Mouse (Mus musculus) midbrain, embryonic 15.5 days (tissue): ENCODE data around the gene Tln2. TPM values are rescaled to one million over a fixed set of nuclear protein-coding genes. Genes with fewer than 3 reads are reported as not detected.

ENCODE experiments used
- ATAC-seq: fragments of 200-750 bp; cut with Nextera tagmentation; replicated peaks from 2 replicates; pipeline ENCODE4 v1.8.0; 2017; ENCODE audit warnings: moderate TSS enrichment
- H3K27ac ChIP-seq: fragments of 300-500 bp; sonication (generic); 2 replicates; pipeline ENCODE4 v1.5.1; 2015; ENCODE audit warnings: mild to moderate bottlenecking, inconsistent platforms
- H3K27me3 ChIP-seq: fragments of 300-500 bp; sonication (generic); replicated peaks from 2 replicates; pipeline ENCODE4 v1.6.1; 2015; ENCODE audit warnings: inconsistent platforms
- H3K36me3 ChIP-seq: fragments of 300-500 bp; sonication (generic); replicated peaks from 2 replicates; pipeline ENCODE4 v1.6.1; 2015; ENCODE audit warnings: inconsistent platforms
- H3K4me1 ChIP-seq: fragments of 300-500 bp; sonication (generic); 2 replicates; pipeline ENCODE4 v1.6.1; 2015; ENCODE audit warnings: inconsistent platforms
- H3K4me2 ChIP-seq: fragments of 300-500 bp; sonication (generic); 2 replicates; pipeline ENCODE4 v1.6.1; 2015; ENCODE audit warnings: inconsistent platforms, mild to moderate bottlenecking, moderate library complexity
- H3K4me3 ChIP-seq: fragments of 300-500 bp; sonication (generic); 2 replicates; pipeline ENCODE4 v1.5.1; 2015; ENCODE audit warnings: mild to moderate bottlenecking, inconsistent platforms
- H3K9ac ChIP-seq: fragments of 300-500 bp; sonication (generic); 2 replicates; pipeline ENCODE4 v1.6.1; 2015; ENCODE audit warnings: mild to moderate bottlenecking, inconsistent platforms
- H3K9me3 ChIP-seq: fragments of 300-500 bp; sonication (generic); 2 replicates; pipeline ENCODE4 v1.6.1; 2016; ENCODE audit warnings: inconsistent platforms
- WGBS: fragments of 180-500 bp; shearing (Covaris S2); methylation state at CpG from one replicate; pipeline ENCODE4 v1.1.7; 2015; ENCODE audit warnings: mixed read lengths; 5-methylcytosine and 5-hydroxymethylcytosine counted together
- polyA plus RNA-seq: library from polyadenylated mRNA; unstranded; fragments of >200 nt; fragmentation: Nextera tagmentation; extraction: Ambion mirVana; gene quantifications from 2 replicates; pipeline ENCODE4 v1.2.1, GENCODE M21; 2015

Gene Tln2
- polyA plus RNA-seq, 1 experiment from 2014 or later = 31.2 TPM

DNA sequence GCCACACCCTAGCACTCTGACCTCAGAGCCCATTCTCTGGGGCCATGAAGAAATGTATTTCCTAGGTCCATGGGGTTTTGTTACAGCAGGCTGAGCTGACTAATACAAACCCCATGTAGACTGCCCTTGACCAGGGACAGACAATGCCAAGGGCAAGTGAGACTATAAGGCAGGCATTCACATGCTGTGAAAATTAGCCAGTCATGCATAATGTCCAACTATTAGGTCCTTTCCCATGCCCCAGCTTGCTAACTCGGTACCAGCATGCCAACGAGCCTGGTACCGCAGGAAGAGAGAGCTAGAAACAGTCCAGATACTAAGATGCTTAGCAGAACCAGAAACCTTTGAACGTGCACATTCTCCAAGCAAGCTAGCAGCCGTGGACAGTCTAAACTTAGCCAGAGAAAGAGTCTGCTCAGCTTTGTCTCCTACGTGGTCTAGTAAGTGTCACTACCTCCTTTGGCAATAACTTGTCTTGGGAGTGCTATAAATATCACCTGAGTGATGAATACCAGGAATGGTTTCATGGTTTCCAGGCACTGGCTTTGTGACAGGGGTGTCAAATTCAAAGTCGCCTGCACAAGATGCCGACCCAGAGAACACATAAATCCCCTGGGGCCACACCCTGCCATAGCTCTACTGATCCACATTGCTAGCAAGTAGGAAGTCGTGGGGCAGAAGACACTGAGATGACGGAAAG is 22.2 kb upstream of the Tln2 start:
- Histone ChIP-seq H3K27ac (no peak overlapping the region), H3K4me1 (no peaks in the 10 kb centered on the region), H3K27me3 (no peaks in the 10 kb centered on the region), H3K9ac (no peak overlapping the region), H3K36me3 (no peaks in the 10 kb centered on the region), H3K4me2 (no peak overlapping the region), H3K4me3 (no peak overlapping the region), H3K9me3 (no peaks in the 10 kb centered on the region)
- 83% methylated on average over 10 of the region's 10 CpGs for WGBS
- ATAC-seq = no peak

DNA sequence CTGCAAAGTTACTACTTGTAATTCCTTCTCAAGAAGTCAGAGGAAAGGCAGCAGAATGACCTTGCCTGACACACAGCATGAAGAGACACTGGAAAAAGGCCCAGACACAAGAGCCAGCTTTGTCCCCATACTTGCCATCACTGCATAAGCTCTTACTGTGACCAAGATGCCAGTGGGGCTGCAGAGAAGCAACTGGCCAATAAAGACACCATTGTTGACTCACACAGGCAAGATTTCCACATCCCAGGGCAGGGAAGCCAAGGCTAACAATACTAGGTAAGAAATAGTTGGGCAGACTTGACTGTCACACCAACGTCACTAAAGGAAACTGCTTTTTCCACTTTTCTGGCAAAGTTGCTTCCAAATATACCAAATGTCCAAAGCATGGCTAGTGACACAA is 20.0 kb upstream of the Tln2 start:
- Histone ChIP-seq H3K9ac (no peak overlapping the region), H3K4me3 (no peak overlapping the region), H3K4me1 (peaks cover under 1% of the 10 kb centered on the region; the same call in 1 of the 2 replicates), H3K9me3 (no peaks in the 10 kb centered on the region), H3K27ac (no peak overlapping the region), H3K36me3 (no peaks in the 10 kb centered on the region), H3K27me3 (no peaks in the 10 kb centered on the region), H3K4me2 (no peak overlapping the region)
- 94% methylated on average over 1 of the region's 1 CpGs for WGBS
- no peak for ATAC-seq

GRCm38 (mm10) chr9:67574721-67575248 is 15.3 kb upstream of the Tln2 start:
- no peaks in the 10 kb centered on the region for H3K27me3 ChIP-seq
- no peaks in the 10 kb centered on the region for H3K36me3 ChIP-seq
- WGBS = 75% methylated on average over 7 of the region's 7 CpGs
- H3K4me1 ChIP-seq = peaks cover 20% of the 10 kb centered on the region
- no peak overlapping the region for H3K4me3 ChIP-seq
- ATAC-seq = no peak
- H3K9ac ChIP-seq = no peak overlapping the region
- H3K9me3 ChIP-seq = no peaks in the 10 kb centered on the region
- no peak overlapping the region for H3K27ac ChIP-seq
- no peak overlapping the region for H3K4me2 ChIP-seq

DNA sequence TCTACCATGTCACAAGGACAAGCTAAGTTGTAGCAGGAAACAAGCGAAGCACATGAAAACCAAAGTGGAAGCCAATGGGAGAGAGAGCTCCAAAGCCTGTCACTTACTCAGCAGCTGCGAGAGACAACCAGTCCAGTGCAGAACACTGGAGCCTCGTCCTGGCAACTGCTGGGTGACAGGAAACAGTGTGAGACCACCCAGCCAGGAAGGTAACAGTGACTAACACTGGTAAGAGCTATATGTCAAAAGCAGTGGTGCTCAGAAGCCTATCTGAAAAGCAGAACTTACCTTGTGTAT is 14.1 kb upstream of the Tln2 start:
- 33% methylated on average over 3 of the region's 3 CpGs for WGBS
- Histone ChIP-seq H3K9ac (no peak overlapping the region), H3K4me2 (0 out of 2 replicates have a peak overlapping the region, but pooled peaks have one; percentile 2)

DNA sequence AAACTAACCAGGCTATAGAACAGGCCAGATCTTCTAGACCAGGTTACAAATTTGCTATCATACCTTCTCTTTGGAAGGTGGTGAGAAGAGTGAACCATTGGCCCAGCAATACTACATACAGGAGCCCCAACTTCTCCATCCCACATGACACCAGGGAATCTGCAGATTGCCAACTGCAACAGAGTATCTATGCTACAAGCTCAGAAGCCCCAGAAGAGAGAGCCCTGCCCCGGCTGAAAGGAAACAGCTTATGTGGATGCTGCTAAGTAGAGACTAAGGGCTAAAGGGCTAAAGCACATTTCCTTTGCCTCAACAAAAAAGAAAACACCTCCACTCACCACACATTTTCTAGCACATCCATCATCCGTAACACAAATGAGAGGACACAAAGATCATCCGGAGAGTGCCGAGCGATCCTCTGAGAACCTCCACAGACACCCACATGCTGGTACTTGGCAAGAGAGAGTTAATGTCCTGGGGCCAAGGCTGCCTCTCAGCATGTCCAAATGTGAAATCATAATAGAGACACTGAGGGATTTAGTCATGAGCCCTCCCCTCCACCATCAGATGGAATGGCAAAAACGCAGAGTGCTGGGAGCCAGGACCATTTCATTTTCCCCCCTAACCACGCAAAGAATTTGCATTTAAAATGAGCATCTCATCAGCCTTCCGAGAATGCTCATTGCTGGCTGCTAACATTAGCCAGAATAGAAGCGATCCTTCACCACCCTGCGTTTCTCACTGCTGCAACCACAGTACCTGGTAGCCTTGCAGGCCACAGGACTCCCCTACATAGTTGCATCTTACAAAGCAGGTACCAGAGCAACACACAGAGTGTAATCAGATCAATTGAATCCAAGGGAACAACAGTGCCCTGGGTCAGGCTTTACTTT is 13.5 kb upstream of the Tln2 start:
- H3K4me2 ChIP-seq = peak overlapping the region; percentile 2; the same call in 1 of the 2 replicates
- no peaks in the 10 kb centered on the region for H3K36me3 ChIP-seq
- no peaks in the 10 kb centered on the region for H3K27me3 ChIP-seq
- peak; percentile 58; the same call in 1 of the 2 replicates for ATAC-seq
- WGBS = 10% methylated on average over 10 of the region's 10 CpGs
- H3K4me1 ChIP-seq = peaks cover 20% of the 10 kb centered on the region
- H3K9me3 ChIP-seq = no peaks in the 10 kb centered on the region
- H3K27ac ChIP-seq = peak overlapping the region; percentile 49
- no peak overlapping the region for H3K9ac ChIP-seq
- H3K4me3 ChIP-seq = no peak overlapping the region

More for the DNA sequence above, 14.1 kb upstream of the Tln2 start:
- Histone ChIP-seq H3K4me3 (no peak overlapping the region), H3K27me3 (no peaks in the 10 kb centered on the region), H3K4me1 (peaks cover 20% of the 10 kb centered on the region), H3K27ac (peak overlapping the region; percentile 49), H3K9me3 (no peaks in the 10 kb centered on the region), H3K36me3 (no peaks in the 10 kb centered on the region)
- no peak for ATAC-seq

DNA sequence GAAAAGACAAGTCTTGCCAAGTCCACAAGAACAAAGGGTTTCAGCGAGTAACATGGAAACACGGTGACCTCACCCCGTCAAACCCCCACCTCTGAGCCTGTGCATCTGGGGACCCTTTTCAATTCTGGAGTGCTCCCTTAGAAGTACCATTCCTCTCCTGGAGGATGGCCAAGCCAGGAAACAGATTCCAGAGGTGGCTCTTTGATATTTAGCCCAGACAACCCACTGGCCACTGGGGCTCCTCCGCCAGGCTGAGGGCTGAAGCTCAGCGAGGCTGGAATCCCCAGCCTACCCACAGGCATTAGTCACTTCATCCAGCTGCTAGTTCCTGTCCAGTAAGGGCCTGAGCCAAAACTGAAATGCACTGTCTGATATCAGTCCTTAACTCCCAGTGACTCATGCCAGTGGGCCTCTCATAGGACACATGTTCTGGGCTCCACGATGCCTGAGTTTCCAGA is 6.3 kb upstream of the Tln2 start:
- Histone ChIP-seq H3K36me3 (no peaks in the 10 kb centered on the region), H3K4me1 (no peaks in the 10 kb centered on the region), H3K27ac (no peak overlapping the region), H3K9me3 (no peaks in the 10 kb centered on the region), H3K4me2 (no peak overlapping the region), H3K4me3 (no peak overlapping the region), H3K27me3 (no peaks in the 10 kb centered on the region), H3K9ac (no peak overlapping the region)
- 82% methylated on average over 6 of the region's 6 CpGs for WGBS
- no peak for ATAC-seq

GRCm38 (mm10) chr9:67549811-67550501 is 9.5 kb downstream of the Tln2 start:
- Histone ChIP-seq H3K4me2 (no peak overlapping the region), H3K4me1 (no peaks in the 10 kb centered on the region), H3K27ac (peak overlapping the region; percentile 38; the same call in 1 of the 2 replicates), H3K27me3 (no peaks in the 10 kb centered on the region), H3K9me3 (no peaks in the 10 kb centered on the region), H3K4me3 (no peak overlapping the region), H3K36me3 (no peaks in the 10 kb centered on the region), H3K9ac (no peak overlapping the region)
- no peak for ATAC-seq
- WGBS = 90% methylated on average over 8 of the region's 8 CpGs

GRCm38 (mm10) chr9:67549332-67549731 is 10.2 kb downstream of the Tln2 start:
- no peaks in the 10 kb centered on the region for H3K9me3 ChIP-seq
- 31% methylated on average over 4 of the region's 4 CpGs for WGBS
- 0 out of 2 replicates have a peak overlapping the region, but pooled peaks have one; percentile 38 for H3K27ac ChIP-seq
- H3K36me3 ChIP-seq = no peaks in the 10 kb centered on the region
- no peaks in the 10 kb centered on the region for H3K4me1 ChIP-seq
- no peak overlapping the region for H3K4me2 ChIP-seq
- H3K4me3 ChIP-seq = no peak overlapping the region
- no peak overlapping the region for H3K9ac ChIP-seq
- no peaks in the 10 kb centered on the region for H3K27me3 ChIP-seq
- ATAC-seq = no peak

DNA sequence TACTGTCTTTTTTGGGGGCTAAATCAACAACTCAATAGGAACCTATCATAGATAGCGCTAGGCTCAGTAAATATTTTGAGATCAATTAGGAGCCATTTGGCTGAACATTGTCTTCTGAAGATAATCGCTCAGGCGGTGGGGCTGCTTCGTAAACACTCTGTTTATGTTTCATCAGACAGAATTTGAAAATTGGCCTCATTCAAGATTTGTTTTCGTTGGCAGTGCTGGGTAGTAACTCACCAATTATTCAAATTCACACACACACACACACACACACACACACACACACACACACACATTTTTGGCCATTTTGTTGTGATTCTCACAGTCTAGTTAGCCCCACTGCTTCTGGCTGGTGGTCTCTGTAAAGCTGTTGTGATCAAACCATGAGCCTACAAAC is 12.9 kb downstream of the Tln2 start:
- no peak for ATAC-seq
- Histone ChIP-seq H3K4me1 (no peaks in the 10 kb centered on the region), H3K9ac (no peak overlapping the region), H3K36me3 (no peaks in the 10 kb centered on the region), H3K9me3 (no peaks in the 10 kb centered on the region), H3K27ac (no peak overlapping the region), H3K4me2 (no peak overlapping the region), H3K27me3 (no peaks in the 10 kb centered on the region), H3K4me3 (no peak overlapping the region)
- WGBS = 86% methylated on average over 5 of the region's 5 CpGs

GRCm38 (mm10) chr9:67545794-67546193 is 13.7 kb downstream of the Tln2 start:
- Histone ChIP-seq H3K4me2 (no peak overlapping the region), H3K36me3 (no peaks in the 10 kb centered on the region), H3K9me3 (no peaks in the 10 kb centered on the region), H3K4me1 (no peaks in the 10 kb centered on the region), H3K4me3 (no peak overlapping the region), H3K27me3 (no peaks in the 10 kb centered on the region), H3K9ac (no peak overlapping the region), H3K27ac (no peak overlapping the region)
- WGBS = 86% methylated on average over 3 of the region's 3 CpGs
- no peak for ATAC-seq

DNA sequence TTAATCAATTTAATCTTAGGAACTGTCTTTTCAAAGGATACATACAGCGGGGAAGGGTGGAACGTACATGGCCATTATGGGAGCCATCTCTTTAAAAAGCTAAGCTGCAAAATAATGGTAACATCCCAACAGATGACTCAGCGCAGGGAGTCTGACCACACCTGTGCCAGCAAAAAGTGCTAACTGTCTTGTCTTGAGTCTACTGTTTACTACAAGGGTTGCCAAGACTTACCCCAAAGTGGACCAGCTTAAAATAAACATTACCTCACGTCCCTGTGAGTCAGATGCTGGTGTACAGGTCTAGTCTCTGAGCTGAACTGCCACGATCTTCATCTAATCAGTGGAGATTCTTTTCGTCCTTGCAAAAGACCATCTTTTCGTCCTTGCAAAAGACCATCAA is 14.7 kb downstream of the Tln2 start:
- Histone ChIP-seq H3K9me3 (no peaks in the 10 kb centered on the region), H3K4me1 (no peaks in the 10 kb centered on the region), H3K4me2 (no peak overlapping the region), H3K36me3 (no peaks in the 10 kb centered on the region), H3K4me3 (no peak overlapping the region), H3K27ac (no peak overlapping the region), H3K9ac (no peak overlapping the region), H3K27me3 (no peaks in the 10 kb centered on the region)
- ATAC-seq = no peak
- 88% methylated on average over 7 of the region's 7 CpGs for WGBS

- H3K4me1 ChIP-seq = no peaks in the 10 kb centered on the region
- no peak for ATAC-seq
- 85% methylated on average over 8 of the region's 8 CpGs for WGBS
- H3K36me3 ChIP-seq = no peaks in the 10 kb centered on the region
- H3K9ac ChIP-seq = no peak overlapping the region
- no peaks in the 10 kb centered on the region for H3K27me3 ChIP-seq
- H3K9me3 ChIP-seq = no peaks in the 10 kb centered on the region
- H3K27ac ChIP-seq = no peak overlapping the region
- no peak overlapping the region for H3K4me3 ChIP-seq
- H3K4me2 ChIP-seq = no peak overlapping the region
These were observed 17.6 kb downstream of the Tln2 start for GRCm38 (mm10) chr9:67541948-67542347.
